Mouse (Mus musculus): ENCODE results near the gene 2310011J03Rik. TPM values are rescaled to one million over a fixed set of nuclear protein-coding genes. Genes with fewer than 3 reads are reported as not detected.
A peak's percentile ranks its signal among the peaks of the same experiment; 100 is the strongest.

2310011J03Rik gene
- polyA plus RNA-seq, 1 experiment from 2014 or later, result 32.9 TPM

- Histone ChIP-seq H3K27ac (ENCODE audit: low read depth, low read length) (peak within 1 kb of the TSS; percentile 85), H3K27me3 (ENCODE audit: control insufficient read depth, insufficient read depth, low read length) (peaks cover 3% of the 10 kb centered on the region; the same call in 1 of the 2 replicates), H3K4me2 (replicated peaks; ENCODE audit: low read depth, low read length) (peak within 1 kb of the TSS; percentile 68), H3K4me1 (replicated peaks; ENCODE audit: control insufficient read depth, insufficient read depth, low read length) (peaks cover 25% of the 10 kb centered on the region), H3K4me3 (ENCODE audit: low read depth, low read length) (peak within 1 kb of the TSS; percentile 45), H3K9ac (ENCODE audit: low read depth, low read length) (peak within 1 kb of the TSS; percentile 59), H3K36me3 (ENCODE audit: control insufficient read depth, insufficient read depth, low read length) (peaks cover 10% of the 10 kb centered on the region), H3K9me3 (ENCODE audit: control insufficient read depth, low read length) (no peaks in the 10 kb centered on the region)
- 1% methylated on average over 26 of the region's 26 CpGs for WGBS
- peak; percentile 88 for DNase-seq (ENCODE audit: low spot score)
- ATAC-seq (ENCODE audit: low FRiP score), result peak; percentile 61
Measured at GRCm38 (mm10) chr10:80295618-80296425, 24.5 kb downstream of the 2310011J03Rik start, which contains the start of gene Apc2. TSS of gene Apc2 (plus strand) at chr10:80295977.

GRCm38 (mm10) chr10:80294788-80295303 lies 25.5 kb downstream of the 2310011J03Rik start:
- peak overlapping the region; percentile 68; the same call in 1 of the 2 replicates for H3K4me2 ChIP-seq (replicated peaks; ENCODE audit: low read depth, low read length)
- no peak overlapping the region for H3K4me3 ChIP-seq (ENCODE audit: low read depth, low read length)
- 54% methylated on average over 7 of the region's 7 CpGs for WGBS
- peaks cover 25% of the 10 kb centered on the region for H3K4me1 ChIP-seq (replicated peaks; ENCODE audit: control insufficient read depth, insufficient read depth, low read length)
- H3K9me3 ChIP-seq (ENCODE audit: control insufficient read depth, low read length), result no peaks in the 10 kb centered on the region
- peak overlapping the region; percentile 85; the same call in 1 of the 2 replicates for H3K27ac ChIP-seq (ENCODE audit: low read depth, low read length)
- H3K9ac ChIP-seq (ENCODE audit: low read depth, low read length), result no peak overlapping the region
- ATAC-seq (ENCODE audit: low FRiP score), result no peak
- peaks cover 10% of the 10 kb centered on the region for H3K36me3 ChIP-seq (ENCODE audit: control insufficient read depth, insufficient read depth, low read length)
- no peaks in the 10 kb centered on the region for H3K27me3 ChIP-seq (ENCODE audit: control insufficient read depth, insufficient read depth, low read length)
- no peak for DNase-seq (ENCODE audit: low spot score)

GRCm38 (mm10) chr10:80294311-80294710 lies 26.0 kb downstream of the 2310011J03Rik start:
- H3K9me3 ChIP-seq (ENCODE audit: control insufficient read depth, low read length), result no peaks in the 10 kb centered on the region
- H3K36me3 ChIP-seq (ENCODE audit: control insufficient read depth, insufficient read depth, low read length), result peaks cover 10% of the 10 kb centered on the region
- H3K27me3 ChIP-seq (ENCODE audit: control insufficient read depth, insufficient read depth, low read length), result no peaks in the 10 kb centered on the region
- H3K27ac ChIP-seq (ENCODE audit: low read depth, low read length), result no peak overlapping the region
- DNase-seq (ENCODE audit: low spot score) (no peak), ATAC-seq (ENCODE audit: low FRiP score) (no peak)
- H3K4me3 ChIP-seq (ENCODE audit: low read depth, low read length), result peak overlapping the region; percentile 10; the same call in 1 of the 2 replicates
- peaks cover 25% of the 10 kb centered on the region for H3K4me1 ChIP-seq (replicated peaks; ENCODE audit: control insufficient read depth, insufficient read depth, low read length)
- no peak overlapping the region for H3K9ac ChIP-seq (ENCODE audit: low read depth, low read length)
- H3K4me2 ChIP-seq (replicated peaks; ENCODE audit: low read depth, low read length), result no peak overlapping the region; the same call in 1 of the 2 replicates
- WGBS, result 85% methylated on average over 4 of the region's 4 CpGs

GRCm38 (mm10) chr10:80293325-80293724 lies 27.0 kb downstream of the 2310011J03Rik start:
- Histone ChIP-seq H3K9ac (ENCODE audit: low read depth, low read length) (peak overlapping the region; percentile 99), H3K4me1 (replicated peaks; ENCODE audit: control insufficient read depth, insufficient read depth, low read length) (peaks cover 22% of the 10 kb centered on the region), H3K4me2 (replicated peaks; ENCODE audit: low read depth, low read length) (peak overlapping the region; percentile 96), H3K4me3 (ENCODE audit: low read depth, low read length) (peak overlapping the region; percentile 95), H3K27ac (ENCODE audit: low read depth, low read length) (peak overlapping the region; percentile 59), H3K9me3 (ENCODE audit: control insufficient read depth, low read length) (no peaks in the 10 kb centered on the region), H3K36me3 (ENCODE audit: control insufficient read depth, insufficient read depth, low read length) (peaks cover 10% of the 10 kb centered on the region), H3K27me3 (ENCODE audit: control insufficient read depth, insufficient read depth, low read length) (no peaks in the 10 kb centered on the region)
- ATAC-seq (ENCODE audit: low FRiP score) (no peak), DNase-seq (ENCODE audit: low spot score) (no peak)
- WGBS, result 28% methylated on average over 14 of the region's 14 CpGs

- Histone ChIP-seq H3K9me3 (ENCODE audit: control insufficient read depth, low read length) (no peaks in the 10 kb centered on the region), H3K4me2 (replicated peaks; ENCODE audit: low read depth, low read length) (peak within 1 kb of the TSS; percentile 96), H3K4me1 (replicated peaks; ENCODE audit: control insufficient read depth, insufficient read depth, low read length) (peaks cover 17% of the 10 kb centered on the region), H3K27ac (ENCODE audit: low read depth, low read length) (peak within 1 kb of the TSS; percentile 90), H3K4me3 (ENCODE audit: low read depth, low read length) (peak within 1 kb of the TSS; percentile 95), H3K27me3 (ENCODE audit: control insufficient read depth, insufficient read depth, low read length) (no peaks in the 10 kb centered on the region), H3K9ac (ENCODE audit: low read depth, low read length) (peak within 1 kb of the TSS; percentile 99), H3K36me3 (ENCODE audit: control insufficient read depth, insufficient read depth, low read length) (peaks cover 10% of the 10 kb centered on the region)
- under 1% methylated on average over 72 of the region's 72 CpGs for WGBS
- ATAC-seq (ENCODE audit: low FRiP score) (peak; percentile 77), DNase-seq (ENCODE audit: low spot score) (peak; percentile 98)
Measured at GRCm38 (mm10) chr10:80292251-80293146, 27.8 kb downstream of the 2310011J03Rik start, which contains the start of gene Rps15. TSS of gene Rps15 (plus strand) at chr10:80292453.

GRCm38 (mm10) chr10:80288657-80289056 lies 31.7 kb downstream of the 2310011J03Rik start:
- H3K27ac ChIP-seq (ENCODE audit: low read depth, low read length), result no peak overlapping the region
- H3K4me1 ChIP-seq (replicated peaks; ENCODE audit: control insufficient read depth, insufficient read depth, low read length), result peaks cover 4% of the 10 kb centered on the region; the same call in 1 of the 2 replicates
- 75% methylated on average over 8 of the region's 8 CpGs for WGBS
- H3K36me3 ChIP-seq (ENCODE audit: control insufficient read depth, insufficient read depth, low read length), result peaks cover 9% of the 10 kb centered on the region; the same call in 1 of the 2 replicates
- no peak overlapping the region for H3K4me2 ChIP-seq (replicated peaks; ENCODE audit: low read depth, low read length)
- no peak overlapping the region for H3K9ac ChIP-seq (ENCODE audit: low read depth, low read length)
- no peaks in the 10 kb centered on the region for H3K9me3 ChIP-seq (ENCODE audit: control insufficient read depth, low read length)
- H3K4me3 ChIP-seq (ENCODE audit: low read depth, low read length), result no peak overlapping the region
- H3K27me3 ChIP-seq (ENCODE audit: control insufficient read depth, insufficient read depth, low read length), result no peaks in the 10 kb centered on the region
- DNase-seq (ENCODE audit: low spot score) (no peak), ATAC-seq (ENCODE audit: low FRiP score) (no peak)

- no peak for ATAC-seq (ENCODE audit: low FRiP score)
- H3K4me2 ChIP-seq (replicated peaks; ENCODE audit: low read depth, low read length), result no peak overlapping the region
- no peak overlapping the region for H3K27ac ChIP-seq (ENCODE audit: low read depth, low read length)
- no peak for DNase-seq (ENCODE audit: low spot score)
- no peaks in the 10 kb centered on the region for H3K9me3 ChIP-seq (ENCODE audit: control insufficient read depth, low read length)
- 95% methylated on average over 12 of the region's 12 CpGs for WGBS
- H3K9ac ChIP-seq (ENCODE audit: low read depth, low read length), result no peak overlapping the region; the same call in 1 of the 2 replicates
- no peak overlapping the region for H3K4me3 ChIP-seq (ENCODE audit: low read depth, low read length)
- H3K36me3 ChIP-seq (ENCODE audit: control insufficient read depth, insufficient read depth, low read length), result peaks cover 12% of the 10 kb centered on the region
- no peaks in the 10 kb centered on the region; the same call in 1 of the 2 replicates for H3K4me1 ChIP-seq (replicated peaks; ENCODE audit: control insufficient read depth, insufficient read depth, low read length)
- no peaks in the 10 kb centered on the region for H3K27me3 ChIP-seq (ENCODE audit: control insufficient read depth, insufficient read depth, low read length)
Measured at GRCm38 (mm10) chr10:80288097-80288496, 32.2 kb downstream of the 2310011J03Rik start.

Measured in hindbrain, embryonic 11.5 days (tissue).